Mouse (Mus musculus): ENCODE data around the gene Zfp607b. TPM values are rescaled to one million over a fixed set of nuclear protein-coding genes. Genes with fewer than 3 reads are reported as not detected.

The Zfp607b gene
- polyA plus RNA-seq, 1 experiment from 2014 or later = 10.8 TPM

- Histone ChIP-seq H3K4me2 (peak overlapping the region; percentile 73), H3K27ac (no peak overlapping the region)
- no peak for ATAC-seq
These were observed 1.3 kb upstream of the Zfp607b start for GRCm38 (mm10) chr7:27687836-27688235.

GRCm38 (mm10) chr7:27688246-27688788 is 823 bp upstream of the Zfp607b start:
- WGBS = 35% methylated on average over 14 of the region's 14 CpGs
- Histone ChIP-seq H3K36me3 (ENCODE audit: poor library complexity, severe bottlenecking) (no peaks in the 10 kb centered on the region), H3K4me1 (peaks cover 26% of the 10 kb centered on the region), H3K4me2 (peak overlapping the region; percentile 73), H3K4me3 (peak overlapping the region; percentile 50), H3K9me3 (replicated peaks) (no peaks in the 10 kb centered on the region), H3K9ac (peak overlapping the region; percentile 77), H3K27ac (peak overlapping the region; percentile 71), H3K27me3 (no peaks in the 10 kb centered on the region)
- ATAC-seq = no peak

More at GRCm38 (mm10) chr7:27687836-27688235, 1.3 kb upstream of the Zfp607b start:
- Histone ChIP-seq H3K9ac (peak overlapping the region; percentile 77), H3K36me3 (ENCODE audit: poor library complexity, severe bottlenecking) (no peaks in the 10 kb centered on the region), H3K4me1 (peaks cover 26% of the 10 kb centered on the region), H3K9me3 (replicated peaks) (no peaks in the 10 kb centered on the region), H3K27me3 (no peaks in the 10 kb centered on the region), H3K4me3 (peak overlapping the region; percentile 50)
- WGBS = 67% methylated on average over 3 of the region's 3 CpGs

GRCm38 (mm10) chr7:27691076-27691475 is 1.9 kb downstream of the Zfp607b start:
- Histone ChIP-seq H3K4me2 (no peak overlapping the region), H3K4me1 (peaks cover 21% of the 10 kb centered on the region), H3K4me3 (no peak overlapping the region), H3K36me3 (ENCODE audit: poor library complexity, severe bottlenecking) (peaks cover 13% of the 10 kb centered on the region; the same call in 1 of the 2 replicates), H3K27me3 (no peaks in the 10 kb centered on the region), H3K9ac (no peak overlapping the region), H3K9me3 (replicated peaks) (no peaks in the 10 kb centered on the region), H3K27ac (no peak overlapping the region)
- ATAC-seq = no peak
- WGBS = 35% methylated on average over 5 of the region's 5 CpGs

- H3K36me3 ChIP-seq (ENCODE audit: poor library complexity, severe bottlenecking) = peaks cover 34% of the 10 kb centered on the region
- H3K9ac ChIP-seq = no peak overlapping the region
- no peak overlapping the region for H3K4me2 ChIP-seq
- no peaks in the 10 kb centered on the region for H3K9me3 ChIP-seq (replicated peaks)
- ATAC-seq = no peak
- no peak overlapping the region for H3K4me3 ChIP-seq
- no peaks in the 10 kb centered on the region for H3K4me1 ChIP-seq
- H3K27ac ChIP-seq = no peak overlapping the region
- WGBS = 17% methylated on average over 3 of the region's 3 CpGs
- H3K27me3 ChIP-seq = no peaks in the 10 kb centered on the region
These were observed 7.6 kb downstream of the Zfp607b start for GRCm38 (mm10) chr7:27696711-27697110.

GRCm38 (mm10) chr7:27710402-27710801 is 21.3 kb downstream of the Zfp607b start:
- Histone ChIP-seq H3K27me3 (no peaks in the 10 kb centered on the region), H3K4me1 (no peaks in the 10 kb centered on the region), H3K9ac (no peak overlapping the region), H3K4me2 (no peak overlapping the region), H3K4me3 (no peak overlapping the region), H3K36me3 (ENCODE audit: poor library complexity, severe bottlenecking) (no peaks in the 10 kb centered on the region), H3K27ac (no peak overlapping the region), H3K9me3 (replicated peaks) (peaks cover 19% of the 10 kb centered on the region)
- 77% methylated on average over 7 of the region's 7 CpGs for WGBS
- ATAC-seq = no peak

- Histone ChIP-seq H3K9me3 (replicated peaks) (no peaks in the 10 kb centered on the region), H3K4me3 (no peak overlapping the region), H3K27ac (no peak overlapping the region), H3K27me3 (no peaks in the 10 kb centered on the region), H3K9ac (no peak overlapping the region), H3K4me2 (no peak overlapping the region), H3K4me1 (no peaks in the 10 kb centered on the region), H3K36me3 (ENCODE audit: poor library complexity, severe bottlenecking) (no peaks in the 10 kb centered on the region)
- ATAC-seq = no peak
- 92% methylated on average over 8 of the region's 8 CpGs for WGBS
These were observed 32.8 kb downstream of the Zfp607b start for GRCm38 (mm10) chr7:27721951-27722350.

GRCm38 (mm10) chr7:27725566-27726538 is 36.7 kb downstream of the Zfp607b start:
- no peak overlapping the region for H3K4me3 ChIP-seq
- no peaks in the 10 kb centered on the region for H3K9me3 ChIP-seq (replicated peaks)
- H3K4me2 ChIP-seq = peak overlapping the region; percentile 26; the same call in 1 of the 2 replicates
- peak; percentile 84 for ATAC-seq
- H3K9ac ChIP-seq = no peak overlapping the region
- H3K4me1 ChIP-seq = no peaks in the 10 kb centered on the region
- H3K36me3 ChIP-seq (ENCODE audit: poor library complexity, severe bottlenecking) = no peaks in the 10 kb centered on the region
- 42% methylated on average over 12 of the region's 12 CpGs for WGBS
- H3K27ac ChIP-seq = peak overlapping the region; percentile 68; the same call in 1 of the 2 replicates
- H3K27me3 ChIP-seq = no peaks in the 10 kb centered on the region

GRCm38 (mm10) chr7:27727471-27727870 is 38.3 kb downstream of the Zfp607b start:
- Histone ChIP-seq H3K27me3 (no peaks in the 10 kb centered on the region), H3K9me3 (replicated peaks) (no peaks in the 10 kb centered on the region), H3K4me2 (no peak overlapping the region), H3K9ac (no peak overlapping the region), H3K27ac (no peak overlapping the region), H3K4me1 (peaks cover 1% of the 10 kb centered on the region), H3K4me3 (no peak overlapping the region), H3K36me3 (ENCODE audit: poor library complexity, severe bottlenecking) (no peaks in the 10 kb centered on the region)
- WGBS = 51% methylated on average over 2 of the region's 2 CpGs
- no peak for ATAC-seq

GRCm38 (mm10) chr7:27731281-27731883 is 42.2 kb downstream of the Zfp607b start, which contains the start of gene Zfp60:
Gene Zfp60, plus strand, starts transcription at chr7:27731389.
- Histone ChIP-seq H3K9ac (peak within 1 kb of the TSS; percentile 96), H3K36me3 (ENCODE audit: poor library complexity, severe bottlenecking) (no peaks in the 10 kb centered on the region), H3K27me3 (no peaks in the 10 kb centered on the region), H3K9me3 (replicated peaks) (no peaks in the 10 kb centered on the region), H3K27ac (peak within 1 kb of the TSS; percentile 99), H3K4me1 (peaks cover 37% of the 10 kb centered on the region), H3K4me3 (peak within 1 kb of the TSS; percentile 80), H3K4me2 (peak within 1 kb of the TSS; percentile 74)
- under 1% methylated on average over 35 of the region's 35 CpGs for WGBS
- peak; percentile 94 for ATAC-seq

- Histone ChIP-seq H3K4me3 (peak overlapping the region; percentile 80), H3K36me3 (ENCODE audit: poor library complexity, severe bottlenecking) (no peaks in the 10 kb centered on the region), H3K27ac (peak overlapping the region; percentile 99), H3K4me1 (peaks cover 37% of the 10 kb centered on the region), H3K27me3 (no peaks in the 10 kb centered on the region), H3K9me3 (replicated peaks) (no peaks in the 10 kb centered on the region), H3K9ac (peak overlapping the region; percentile 96), H3K4me2 (peak overlapping the region; percentile 74)
- 2% methylated on average over 12 of the region's 12 CpGs for WGBS
- no peak for ATAC-seq
These were observed 42.8 kb downstream of the Zfp607b start for GRCm38 (mm10) chr7:27731946-27732345.

GRCm38 (mm10) chr7:27732508-27732907 is 43.4 kb downstream of the Zfp607b start:
- Histone ChIP-seq H3K4me2 (peak overlapping the region; percentile 74), H3K4me3 (peak overlapping the region; percentile 80), H3K9me3 (replicated peaks) (no peaks in the 10 kb centered on the region), H3K4me1 (peaks cover 37% of the 10 kb centered on the region), H3K27ac (peak overlapping the region; percentile 99), H3K9ac (peak overlapping the region; percentile 96), H3K27me3 (no peaks in the 10 kb centered on the region), H3K36me3 (ENCODE audit: poor library complexity, severe bottlenecking) (no peaks in the 10 kb centered on the region)
- ATAC-seq = no peak
- 50% methylated on average over 6 of the region's 6 CpGs for WGBS

- 0 out of 2 replicates have a peak, but pooled peaks have one; percentile 27 for ATAC-seq
- peaks cover 37% of the 10 kb centered on the region for H3K4me1 ChIP-seq
- 6% methylated on average over 5 of the region's 5 CpGs for WGBS
- H3K4me3 ChIP-seq = peak overlapping the region; percentile 12; the same call in 1 of the 2 replicates
- H3K9ac ChIP-seq = peak overlapping the region; percentile 54
- H3K36me3 ChIP-seq (ENCODE audit: poor library complexity, severe bottlenecking) = peaks cover 26% of the 10 kb centered on the region
- H3K27me3 ChIP-seq = no peaks in the 10 kb centered on the region
- peak overlapping the region; percentile 83 for H3K27ac ChIP-seq
- no peaks in the 10 kb centered on the region for H3K9me3 ChIP-seq (replicated peaks)
- H3K4me2 ChIP-seq = peak overlapping the region; percentile 51
These were observed 46.3 kb downstream of the Zfp607b start for GRCm38 (mm10) chr7:27735457-27735856.

Measured in forebrain, embryonic 13.5 days (tissue).